Mouse (Mus musculus): ENCODE measurements around the gene Akap12.

Gene Akap12

DNA sequence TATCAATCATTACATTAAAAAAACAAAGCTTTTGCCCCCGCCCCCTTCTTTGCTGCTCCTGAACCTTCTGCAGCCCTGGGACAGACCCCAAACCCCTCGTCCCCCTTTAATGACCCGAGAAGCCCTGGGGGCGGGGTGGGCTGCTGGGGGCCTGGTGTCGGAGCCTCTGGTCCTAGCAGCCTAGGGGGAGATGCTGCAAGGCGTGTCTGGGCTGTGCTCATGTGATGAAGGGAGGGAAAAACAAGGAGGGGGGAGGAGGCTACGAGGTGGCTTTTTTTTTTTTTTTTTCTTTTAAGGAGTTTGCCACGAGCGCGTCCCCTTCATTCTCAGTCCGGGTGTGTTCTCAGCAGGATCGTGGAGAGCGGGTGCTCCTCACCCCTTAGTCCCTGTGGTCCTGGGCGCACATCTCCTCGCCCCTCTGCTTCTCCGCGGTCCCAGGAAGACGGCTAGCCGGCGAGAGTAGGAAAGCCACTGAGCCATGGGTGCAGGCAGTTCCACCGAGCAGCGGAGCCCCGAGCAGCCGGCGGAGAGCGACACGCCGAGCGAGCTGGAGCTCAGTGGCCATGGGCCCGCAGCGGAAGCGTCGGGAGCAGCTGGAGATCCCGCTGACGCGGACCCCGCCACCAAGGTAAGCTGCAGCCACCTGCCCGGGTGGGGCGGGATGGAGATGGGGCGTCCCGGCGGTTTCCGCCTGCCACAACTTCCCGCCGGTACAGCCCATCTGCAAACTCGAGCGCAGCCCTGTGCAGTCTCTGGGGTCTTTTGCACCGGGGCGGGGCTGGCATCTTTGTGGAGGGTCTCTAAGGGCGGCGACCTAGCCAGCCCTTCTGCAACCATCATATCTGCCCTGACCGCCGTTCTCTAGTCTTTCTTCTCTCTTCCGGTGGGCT, at the start of gene Akap12:
Gene Akap12, plus strand, starts transcription at position 340 of the 890 bp plus-strand sequence.
- peak; percentile 61 for DNase-seq

DNA sequence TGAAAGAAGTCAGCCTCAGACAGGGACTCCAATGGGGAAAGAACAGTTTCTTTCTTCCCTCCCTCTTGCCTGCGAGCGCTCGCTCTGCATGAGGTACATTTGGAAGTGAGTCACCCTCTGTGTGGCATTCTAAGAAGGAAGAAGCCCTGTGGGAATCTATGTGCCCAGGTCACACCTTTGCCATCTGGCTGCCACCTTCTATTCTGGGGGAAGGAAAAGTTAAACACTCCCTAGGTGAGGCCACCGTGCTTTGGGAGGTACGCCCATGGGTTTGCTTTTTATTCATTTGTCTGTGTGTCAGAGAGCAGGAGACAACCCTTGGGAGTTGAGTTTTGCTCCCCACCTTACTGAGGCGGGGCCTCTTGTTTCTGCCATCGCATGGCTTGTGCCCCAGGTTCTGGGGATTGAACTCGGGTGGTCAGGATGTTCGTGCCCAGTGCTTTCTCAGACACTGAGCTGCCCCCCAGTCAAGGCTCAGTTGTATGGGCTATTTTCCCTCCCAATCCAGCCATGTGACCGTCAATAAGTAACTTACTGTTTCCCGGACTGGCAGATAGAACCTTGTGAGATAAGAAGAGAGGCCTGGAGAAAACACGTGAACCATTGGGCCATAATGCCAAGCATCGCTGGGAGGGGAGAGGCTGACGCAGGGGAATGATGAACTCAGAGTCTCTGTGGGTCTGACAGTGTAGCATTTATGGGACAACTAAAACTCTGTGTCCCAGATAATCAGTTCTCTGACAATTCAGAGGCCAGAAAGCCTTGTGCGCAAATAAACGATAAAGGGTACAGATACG, 35.4 kb upstream of the Akap12 start:
- no peak for DNase-seq

DNA sequence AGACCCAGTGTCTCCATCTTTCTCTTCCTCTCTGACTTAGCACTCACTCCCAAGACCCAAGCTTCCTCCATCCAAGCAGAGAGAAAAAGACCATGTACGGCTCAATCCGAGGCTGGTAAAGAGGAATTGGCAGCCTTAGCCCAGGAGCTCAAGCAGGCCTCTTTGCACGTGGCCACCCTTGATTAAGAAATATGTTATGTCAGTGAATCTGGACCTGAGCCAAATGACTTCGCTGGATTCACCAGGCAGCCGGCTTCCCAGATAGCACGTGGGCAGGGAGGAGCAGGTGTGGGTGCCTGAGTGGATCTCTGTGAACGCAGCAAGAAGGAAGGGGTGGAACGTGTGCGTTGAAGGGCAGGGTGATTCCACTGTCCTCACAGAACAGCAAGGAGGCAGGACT, 33.1 kb upstream of the Akap12 start:
- no peak for DNase-seq

DNA sequence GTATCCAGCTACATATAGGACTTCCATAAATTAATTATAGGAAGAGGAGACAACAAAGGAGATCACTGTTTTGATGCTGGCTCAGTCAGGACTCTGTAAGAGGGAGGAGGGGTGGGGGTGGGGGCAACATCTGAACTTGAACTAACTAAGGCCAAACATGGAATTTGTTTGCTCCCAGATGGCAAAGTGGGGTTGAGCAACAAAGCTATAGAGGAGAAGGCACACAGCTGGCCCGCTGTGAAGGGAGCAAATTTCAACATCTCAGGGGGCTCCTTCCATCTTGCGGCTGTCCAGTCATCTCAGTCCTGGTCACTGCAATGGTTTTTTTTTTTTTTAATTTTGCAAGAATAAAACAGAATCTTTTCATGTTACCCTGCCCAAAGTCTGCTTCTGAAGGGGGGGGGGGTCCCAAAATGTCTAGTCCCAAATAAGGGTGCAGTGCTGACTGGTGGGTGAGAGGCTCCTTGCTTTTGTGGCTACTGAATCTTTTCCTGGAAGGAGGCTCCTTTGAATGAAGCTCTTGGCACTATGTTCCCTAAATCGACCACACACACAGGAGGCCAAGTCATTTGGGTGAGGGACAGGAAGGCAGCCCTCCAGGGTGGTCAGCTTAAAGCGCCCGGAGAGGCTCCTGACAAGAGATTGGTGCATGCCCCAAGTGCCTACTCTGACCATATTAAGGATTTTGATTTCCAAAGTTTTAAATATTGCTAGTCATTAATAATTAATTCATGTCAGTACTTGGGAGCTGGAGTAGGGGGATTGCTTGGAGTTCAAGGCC, 26.2 kb upstream of the Akap12 start:
- no peak for DNase-seq

DNA sequence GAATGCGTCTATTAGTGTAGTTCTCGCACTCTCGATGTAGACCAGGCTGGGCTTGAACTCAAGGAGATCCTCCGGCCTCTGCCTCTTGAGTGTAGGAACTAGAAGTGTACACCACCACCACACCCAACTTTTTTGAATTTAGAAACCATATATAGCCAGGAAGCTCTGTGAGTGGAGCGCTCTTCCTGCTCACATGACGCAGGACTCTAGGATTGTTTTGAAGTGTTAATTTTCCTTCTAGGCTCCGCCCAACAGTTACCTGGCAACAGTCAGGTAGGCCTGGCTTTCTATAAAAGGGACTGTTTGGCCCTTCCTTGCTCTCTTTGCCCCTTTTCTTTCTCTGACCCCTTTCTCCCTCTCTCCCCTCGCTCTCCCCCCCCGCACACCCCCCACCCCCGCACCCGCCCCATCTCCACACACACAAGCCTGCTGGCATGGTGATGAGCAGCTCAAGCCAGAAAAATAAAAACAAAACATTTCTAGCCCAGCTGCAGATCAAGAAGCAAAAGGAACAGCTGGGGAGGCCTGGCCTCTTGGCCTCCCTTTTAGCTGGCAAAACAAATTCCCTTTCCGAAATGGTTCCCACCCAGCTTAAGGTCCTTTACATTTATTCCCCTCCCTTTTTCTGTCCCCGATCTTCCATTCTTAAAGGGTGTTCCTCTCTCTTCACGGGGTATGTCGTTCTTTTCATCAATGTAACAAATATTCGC, 22.4 kb upstream of the Akap12 start:
- no peak for DNase-seq

DNA sequence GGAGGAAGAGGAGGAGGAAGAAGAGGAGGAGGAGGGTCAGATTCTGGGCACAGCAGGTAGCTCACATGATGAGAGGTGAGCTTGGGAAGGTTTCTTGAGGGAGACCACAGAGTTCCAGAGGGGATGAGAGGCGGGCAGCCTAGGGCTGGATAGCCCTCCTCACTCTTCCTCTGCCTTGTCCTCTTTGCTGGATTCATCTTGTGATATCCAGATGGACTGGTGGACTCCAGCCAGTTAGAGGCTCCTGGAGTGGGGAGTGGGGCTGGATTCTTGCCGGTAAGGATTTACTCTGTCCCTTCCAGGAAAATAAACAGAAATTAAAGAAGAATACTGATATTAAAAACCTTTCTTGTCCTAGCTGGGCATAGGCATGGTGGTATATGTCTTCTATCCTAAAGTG, 20.4 kb upstream of the Akap12 start:
- DNase-seq = no peak

DNA sequence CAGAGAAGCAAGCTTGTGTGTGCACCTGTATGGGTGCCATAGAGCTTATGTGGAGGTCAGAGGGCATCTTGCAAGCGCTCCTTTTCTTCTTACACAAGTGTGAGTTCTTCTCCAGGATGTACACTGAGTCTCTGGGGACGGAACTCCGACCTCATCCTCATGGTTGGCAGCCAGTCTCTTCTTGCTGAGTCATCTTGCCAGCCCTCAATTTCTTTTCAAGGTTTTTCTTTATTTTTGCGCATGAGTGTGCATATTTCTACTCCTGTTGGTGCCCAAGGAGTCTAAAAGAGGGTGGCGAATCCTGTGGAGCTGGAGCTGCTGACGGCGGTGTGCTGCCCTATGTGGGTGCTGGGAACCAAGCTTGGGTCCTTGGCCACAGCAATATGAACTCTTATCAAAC, 19.8 kb upstream of the Akap12 start:
- no peak for DNase-seq

DNA sequence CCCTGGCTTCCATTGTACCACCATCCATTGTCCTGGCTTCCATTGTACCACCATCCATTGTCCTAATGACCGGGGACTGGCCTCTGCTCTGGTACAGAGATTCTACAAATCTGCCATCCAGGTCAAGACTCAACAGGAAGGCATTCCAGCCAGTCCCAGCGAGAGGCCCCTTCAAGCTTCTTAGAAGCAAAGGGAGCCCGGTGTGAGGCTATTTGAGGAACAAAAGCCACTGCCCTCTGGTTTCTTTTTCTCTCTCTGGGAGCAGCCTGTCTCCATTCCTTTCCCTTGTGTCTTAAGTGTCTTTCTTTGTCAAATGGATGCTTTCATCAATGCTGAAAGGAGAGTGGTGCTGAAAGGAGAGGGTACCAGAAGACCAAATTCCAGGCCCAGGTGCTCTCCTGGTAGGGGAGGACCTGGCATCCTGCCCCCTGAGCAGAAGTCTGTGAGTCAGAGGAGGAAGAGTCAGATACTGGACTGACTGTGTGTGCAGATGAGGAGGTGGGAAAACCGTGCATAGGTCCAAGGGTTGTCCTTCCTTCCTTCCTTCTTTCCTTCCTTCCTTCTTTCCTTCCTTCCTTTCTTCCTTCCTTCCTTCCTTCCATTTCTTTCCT, 16.8 kb upstream of the Akap12 start:
- DNase-seq = no peak

DNA sequence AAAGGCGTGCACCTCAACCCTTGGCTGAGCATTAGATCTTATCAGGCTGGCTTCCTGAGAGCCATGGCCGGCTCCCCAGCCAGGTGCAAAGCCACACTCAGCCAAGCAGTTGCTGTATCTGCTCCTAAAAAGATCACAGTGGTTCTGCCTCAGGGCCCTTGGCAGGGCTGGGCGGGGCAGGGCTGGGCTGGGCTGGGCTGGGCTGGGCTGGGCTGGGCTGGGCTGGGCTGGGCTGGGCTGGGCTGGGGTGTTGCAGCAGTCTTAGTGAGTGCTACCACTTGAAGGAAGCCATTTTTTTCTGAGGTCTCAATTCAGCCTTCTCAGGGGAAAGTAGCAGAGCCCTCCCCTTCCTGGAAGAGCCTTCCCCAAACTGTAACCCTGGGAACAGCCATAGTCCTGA, 15.5 kb upstream of the Akap12 start:
- DNase-seq = no peak

DNA sequence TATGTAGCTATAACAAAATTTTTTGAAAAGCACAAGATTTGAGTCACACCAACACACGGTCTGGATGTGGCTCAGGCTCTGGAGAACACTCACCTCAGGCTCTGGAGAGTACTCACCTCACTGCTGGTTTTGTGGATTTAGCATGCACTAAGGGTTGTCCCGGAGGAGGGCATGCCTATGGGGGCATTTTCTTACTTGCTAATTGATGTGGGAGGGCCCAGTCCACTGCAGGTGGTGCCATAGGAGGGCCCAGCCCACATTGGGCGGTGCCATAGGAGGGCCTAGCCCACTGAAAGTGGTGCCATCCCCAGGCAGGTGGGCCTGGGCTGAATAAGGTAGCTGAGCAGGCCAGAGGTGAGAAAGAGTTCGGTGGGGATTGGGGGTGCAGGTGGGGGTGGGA, 12.6 kb upstream of the Akap12 start:
- DNase-seq = no peak

DNA sequence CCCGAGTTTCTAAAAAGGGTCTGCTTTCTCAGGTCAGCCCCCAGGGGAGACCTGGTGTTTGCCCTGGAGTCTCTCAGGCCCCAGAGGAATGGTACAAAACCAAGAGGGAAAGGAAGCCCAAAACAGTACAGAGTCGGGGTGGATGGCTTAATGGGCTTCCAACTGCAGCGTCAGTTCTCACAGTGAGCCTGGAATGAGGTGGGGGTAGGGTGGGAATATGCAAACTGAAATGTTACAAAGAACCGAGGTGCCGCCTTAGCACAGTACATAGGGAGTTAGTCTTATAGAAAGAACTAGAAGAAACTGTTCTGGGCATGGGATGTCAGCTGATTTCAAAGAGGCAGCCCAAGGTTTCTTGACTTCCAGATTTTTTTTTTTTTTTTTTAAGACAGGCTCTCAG, 11.7 kb upstream of the Akap12 start:
- no peak for DNase-seq

DNA sequence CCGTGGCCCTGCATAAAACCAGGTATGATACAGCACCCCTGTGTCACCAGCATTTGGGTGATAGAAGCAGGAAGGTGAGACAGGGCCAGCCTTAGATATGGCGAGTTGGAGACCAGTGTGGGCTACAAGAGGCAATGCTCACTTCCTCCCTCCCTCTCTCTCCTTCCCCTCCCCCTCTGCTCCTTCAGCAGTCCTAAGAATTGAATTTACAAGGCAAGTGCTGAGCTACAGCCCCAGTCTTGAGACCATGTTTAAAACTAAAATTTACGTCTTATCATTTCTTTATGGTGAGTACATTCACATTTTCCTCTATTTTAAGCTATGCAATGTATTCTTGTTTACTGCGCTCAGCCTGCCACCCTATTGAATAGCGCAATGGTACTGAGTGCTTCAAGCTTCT, 5.3 kb upstream of the Akap12 start:
- no peak for DNase-seq

DNA sequence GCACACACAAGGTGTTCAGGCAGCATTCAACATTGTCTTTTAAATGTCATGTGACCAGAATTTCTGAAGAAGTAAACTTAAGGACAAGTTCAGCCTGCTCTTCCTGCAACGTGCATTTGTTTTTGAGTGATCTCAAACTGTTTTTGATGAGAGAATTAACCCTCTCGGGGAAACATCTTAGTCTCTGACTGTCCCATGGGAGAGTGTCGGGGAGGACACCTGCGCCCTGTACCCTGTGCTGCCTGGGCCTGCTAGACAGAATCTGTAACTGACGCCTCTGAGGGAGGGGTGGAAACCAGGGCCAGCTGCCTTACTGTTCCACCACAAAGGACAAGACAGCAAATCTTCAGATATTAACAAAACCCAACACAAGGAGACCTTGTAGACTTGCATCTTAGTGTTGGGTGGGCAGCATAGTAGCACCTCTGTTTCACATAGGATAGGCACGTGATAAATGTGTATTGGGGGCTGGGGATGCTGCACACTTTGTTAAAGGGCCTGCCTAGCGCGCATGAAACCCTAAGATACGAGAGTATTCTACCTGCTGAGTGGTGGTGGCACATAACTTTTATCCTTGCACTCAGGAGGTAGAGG, 4.7 kb upstream of the Akap12 start:
- DNase-seq = no peak

DNA sequence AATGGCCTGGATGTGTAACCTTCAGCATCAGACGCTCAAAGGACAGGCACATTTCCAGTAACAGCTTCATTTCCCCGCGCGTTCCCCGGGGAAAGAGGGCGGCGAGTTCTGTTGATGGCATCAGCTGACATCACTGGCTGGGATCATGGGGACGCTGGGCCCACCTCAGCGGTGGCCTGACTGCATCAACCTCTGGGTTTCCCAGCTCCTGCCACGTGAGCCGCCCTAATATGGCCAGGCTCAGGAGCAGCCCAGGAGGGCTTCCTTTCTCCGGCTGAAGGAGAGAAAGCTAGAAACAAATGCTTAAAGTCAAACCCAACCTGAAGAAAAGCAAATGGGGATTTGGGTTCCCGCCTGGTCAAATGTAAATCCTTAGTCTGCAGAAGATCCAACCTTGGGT, 539 bp upstream of the Akap12 start:
- peak; percentile 41 for DNase-seq

DNA sequence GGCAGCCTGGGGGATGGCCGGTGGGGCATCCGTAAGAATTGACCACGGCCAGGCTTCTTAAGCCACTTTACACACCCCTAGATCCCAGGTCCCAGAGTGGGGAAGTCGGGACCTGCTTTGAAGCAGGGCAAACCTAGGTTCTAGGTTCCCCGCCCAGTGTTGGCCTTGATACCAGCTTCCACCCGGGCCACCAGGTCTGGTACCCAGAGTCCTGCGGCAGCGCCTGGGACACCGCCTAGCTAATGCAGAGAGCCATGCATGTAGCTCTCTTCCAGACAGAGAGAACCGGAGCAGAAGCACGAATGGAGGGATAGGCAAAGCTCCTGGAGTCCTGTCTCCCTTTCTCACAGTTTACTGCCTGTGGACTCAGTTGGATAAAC, 741 bp downstream of the Akap12 start:
- peak; percentile 32 for DNase-seq

DNA sequence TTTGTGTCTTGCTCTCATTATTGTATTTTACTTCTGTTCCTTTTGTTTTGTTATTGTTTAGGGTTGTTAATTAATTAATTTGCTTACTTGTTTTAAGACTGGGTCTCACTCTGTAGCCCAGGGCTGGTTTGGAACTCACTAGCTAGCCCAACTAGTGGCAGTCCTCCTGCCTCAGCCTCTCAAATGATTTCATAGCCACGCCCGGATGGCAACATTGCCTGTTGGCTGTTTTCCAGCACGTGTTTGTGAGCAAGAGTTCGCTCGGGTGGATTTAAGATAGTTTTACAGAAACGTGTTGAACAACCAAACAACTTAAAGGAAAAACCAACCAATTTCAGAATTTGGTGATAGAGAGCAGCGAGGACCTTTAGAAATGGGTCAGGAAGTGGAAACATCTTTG, 1.3 kb downstream of the Akap12 start:
- DNase-seq = no peak

DNA sequence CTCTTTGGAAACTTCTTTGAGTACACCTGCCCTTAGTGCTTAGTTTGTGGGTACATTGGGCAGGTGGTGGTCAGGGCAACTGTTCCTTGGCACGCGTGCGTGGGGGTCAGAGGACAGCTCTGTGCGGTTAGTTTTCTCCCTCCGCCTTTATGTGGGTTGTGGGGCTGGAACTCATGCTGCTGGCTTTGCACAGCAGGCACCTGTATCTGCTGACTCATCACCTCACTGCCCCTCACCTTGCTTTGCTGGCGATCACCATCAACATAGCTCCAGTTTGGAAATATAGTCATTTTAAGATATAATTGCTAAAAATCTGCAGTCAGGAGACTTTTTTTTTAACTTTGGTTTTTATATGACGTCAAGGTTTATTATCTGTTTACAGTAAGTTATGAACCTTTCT, 2.0 kb downstream of the Akap12 start:
- no peak for DNase-seq

DNA sequence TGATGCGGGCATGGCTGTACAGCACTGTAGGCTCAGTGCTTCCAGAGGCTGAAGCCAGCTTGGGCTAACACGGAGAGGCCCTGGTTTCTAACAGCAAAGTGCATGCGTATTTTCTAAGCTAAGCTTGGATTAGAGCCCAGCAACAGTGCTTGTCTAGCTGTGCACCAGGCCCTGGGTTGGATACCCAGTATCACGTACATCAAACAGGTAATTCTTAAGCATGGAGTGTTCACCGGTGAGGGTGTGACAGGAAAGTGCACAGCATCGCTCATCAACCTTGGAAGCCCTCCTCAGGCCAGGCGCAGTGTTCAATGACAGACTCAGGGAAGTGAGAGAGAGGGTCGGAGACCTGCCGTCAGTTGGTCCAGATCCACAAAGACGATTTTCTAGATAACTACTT, 9.4 kb downstream of the Akap12 start:
- DNase-seq = no peak

DNA sequence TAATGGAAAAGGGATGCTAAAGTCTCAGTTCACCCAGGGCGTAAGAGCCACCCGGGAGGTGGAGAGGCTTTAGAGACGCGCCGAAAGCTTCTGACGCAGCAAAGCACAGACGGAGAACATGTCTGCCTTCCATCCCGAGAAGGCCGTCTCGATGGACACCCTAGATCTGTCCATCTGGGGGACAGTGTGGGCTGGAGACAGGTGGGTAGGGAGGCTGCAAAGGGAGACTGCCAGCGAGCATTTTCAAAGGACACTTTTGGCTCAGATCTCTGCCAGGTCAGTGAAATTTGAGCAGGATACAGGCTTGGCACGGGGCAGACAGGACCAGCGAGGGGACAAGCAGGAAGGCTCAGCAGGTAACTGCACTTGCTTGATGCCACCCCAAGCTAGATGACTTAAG, 9.9 kb downstream of the Akap12 start:
- no peak for DNase-seq

DNA sequence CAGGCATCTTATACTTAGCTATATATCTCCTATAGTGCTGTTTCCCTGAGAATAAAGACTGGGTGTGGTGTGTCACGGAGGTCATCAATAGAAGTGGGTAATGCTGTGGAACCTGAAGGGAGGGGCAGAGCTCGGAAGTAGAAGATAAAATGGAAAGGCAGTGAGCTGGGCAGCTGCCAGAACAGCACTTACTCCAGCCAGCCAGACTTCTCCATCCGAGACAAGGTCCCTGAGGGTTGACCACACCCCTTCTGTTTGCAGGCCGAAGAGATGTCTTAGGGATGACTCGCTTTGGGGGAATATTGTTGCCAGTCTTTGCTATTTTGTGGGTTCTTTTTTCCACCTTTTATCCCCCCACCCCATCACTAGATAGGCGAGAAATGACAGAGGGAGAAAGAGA, 11.9 kb downstream of the Akap12 start:
- no peak for DNase-seq

DNA sequence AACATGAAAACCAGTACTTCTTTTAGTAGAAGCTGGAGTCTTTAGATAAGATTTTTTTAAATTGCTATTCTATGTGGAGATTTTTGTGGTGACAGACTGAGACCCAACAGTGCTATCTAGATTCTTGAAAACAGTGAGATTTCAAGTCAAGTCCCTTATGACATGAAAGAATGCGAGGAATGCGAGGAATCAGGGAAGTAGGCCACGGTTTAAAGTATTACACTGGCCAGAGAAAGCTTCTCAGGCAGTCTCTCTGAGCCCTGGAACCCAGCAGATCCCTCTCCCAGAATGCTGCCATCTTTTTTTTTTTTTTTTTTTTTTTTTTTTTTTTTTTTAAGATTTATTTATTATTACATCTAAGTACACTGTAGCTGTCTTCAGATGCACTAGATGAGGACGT, 16.2 kb downstream of the Akap12 start:
- DNase-seq = no peak

DNA sequence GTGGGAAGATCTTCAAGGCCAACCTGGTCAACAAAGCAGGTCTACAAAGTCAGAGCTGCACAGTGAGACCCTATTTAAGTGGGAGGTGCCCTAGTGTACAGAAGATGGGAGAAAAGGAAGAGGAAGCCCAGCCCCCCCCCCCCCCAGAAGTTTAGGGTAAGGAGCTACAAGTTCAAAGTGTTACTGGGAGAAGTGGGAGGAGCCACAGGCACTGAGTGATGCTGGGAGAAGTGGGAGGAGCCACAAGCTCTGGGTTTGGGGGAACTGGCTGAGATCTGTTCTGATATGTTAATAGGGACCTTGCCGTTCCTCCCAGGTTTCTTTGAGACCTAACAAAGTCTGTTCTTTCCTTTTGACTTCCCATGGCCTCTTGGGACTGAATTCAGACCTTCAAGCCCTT, 18.6 kb downstream of the Akap12 start:
- no peak for DNase-seq

Measured in right cerebral cortex, postnatal 4 days (tissue).